Mouse (Mus musculus): ENCODE results near the gene Vwc2l. TPM values are rescaled to one million over a fixed set of nuclear protein-coding genes. Genes with fewer than 3 reads are reported as not detected.
A peak's percentile ranks its signal among the peaks of the same experiment; 100 is the strongest.

Vwc2l gene
- not detected for total RNA-seq (2021)
- long read RNA-seq, experiment 1: 0 reads
- long read RNA-seq, experiment 2: 0 reads

DNA sequence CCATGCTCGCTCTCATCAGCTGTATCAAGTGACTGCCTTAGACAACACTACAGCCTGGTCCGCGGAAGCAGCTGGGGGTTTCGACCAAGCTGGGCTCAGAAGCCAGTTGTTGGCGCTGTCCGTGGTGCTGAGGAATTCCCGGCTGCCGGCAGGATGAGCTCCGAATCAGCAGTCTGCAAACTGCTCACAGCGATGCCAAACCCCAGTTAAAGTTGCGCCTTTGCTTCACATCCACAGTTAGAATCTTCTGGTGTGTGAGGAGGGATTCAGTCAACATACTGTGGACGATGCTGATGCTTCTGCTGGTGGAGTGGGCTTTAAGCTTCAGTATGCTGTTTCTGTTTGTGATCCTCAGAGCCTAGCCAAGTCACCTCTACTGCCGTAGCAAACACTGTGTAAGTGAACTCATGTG lies at the start of gene Vwc2l:
Vwc2l (plus strand) TSS at position 61 of the 412 bp plus-strand sequence.
- intact Hi-C loops (cut with DNase I): no loop called here
- DNase-seq: peak; percentile 68 to 81

DNA sequence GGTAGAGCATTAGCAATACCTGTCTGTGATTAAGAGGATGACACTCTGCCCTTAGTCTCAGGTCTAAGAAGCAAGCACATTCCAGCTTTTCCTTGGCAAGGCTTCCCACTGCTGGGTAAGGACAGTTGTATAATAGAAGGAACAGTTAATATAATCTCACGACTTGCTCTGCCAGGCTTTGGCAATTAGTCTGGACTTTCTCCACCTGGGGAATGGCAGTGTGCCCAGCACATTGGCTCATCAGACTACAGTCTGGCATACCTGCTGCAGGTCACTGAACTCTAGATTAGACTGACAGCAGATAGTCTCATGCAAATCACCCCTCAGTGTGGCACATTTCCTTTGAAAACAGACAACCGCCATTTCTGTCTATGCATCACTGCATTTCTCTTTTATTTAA lies 33.0 kb upstream of the Vwc2l start:
- intact Hi-C loops (cut with DNase I): no loop called here
- DNase-seq: peak in 1 of 2 experiments; percentile 1

DNA sequence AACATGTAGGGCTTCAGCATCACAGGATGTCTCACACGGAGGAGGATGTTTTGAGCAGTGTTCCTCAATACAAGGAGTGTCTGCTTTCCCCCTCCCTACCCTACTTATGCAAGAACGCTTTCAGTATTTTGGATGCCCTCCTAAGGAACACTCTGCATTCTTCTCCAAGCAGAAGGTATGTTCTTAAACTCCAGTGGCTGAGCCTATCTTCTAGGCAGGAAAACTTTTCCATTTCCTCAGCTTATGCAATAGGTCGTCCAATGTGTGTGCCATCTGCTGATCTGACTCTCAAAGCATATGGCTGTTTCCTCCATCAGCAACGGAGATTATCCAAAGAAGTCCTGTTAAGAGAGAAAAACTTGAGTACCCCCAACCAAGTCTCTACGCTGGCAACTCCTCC lies 25.2 kb upstream of the Vwc2l start:
- intact Hi-C loops (cut with DNase I): no loop called here
- DNase-seq: no peak

DNA sequence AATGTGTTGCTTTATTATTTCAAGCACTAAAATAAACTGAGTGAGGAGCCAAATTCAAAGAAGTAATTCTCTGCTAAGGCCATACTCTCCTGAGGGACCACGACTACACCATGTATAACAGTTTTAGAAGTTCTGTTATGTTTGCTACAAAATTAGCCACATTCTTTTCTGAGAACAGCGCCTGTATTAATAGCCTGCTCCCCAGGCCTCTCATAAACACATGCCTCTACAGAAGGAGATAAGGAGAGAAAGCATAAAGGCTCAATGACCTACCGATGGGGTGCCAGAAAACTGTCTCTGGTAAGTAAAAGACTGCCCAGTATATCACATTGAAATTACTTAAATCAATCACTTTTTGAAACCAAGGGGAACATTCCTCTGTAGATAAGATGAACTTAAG lies 21.6 kb upstream of the Vwc2l start:
- DNase-seq: no peak
- intact Hi-C loops (cut with DNase I): no loop called here

DNA sequence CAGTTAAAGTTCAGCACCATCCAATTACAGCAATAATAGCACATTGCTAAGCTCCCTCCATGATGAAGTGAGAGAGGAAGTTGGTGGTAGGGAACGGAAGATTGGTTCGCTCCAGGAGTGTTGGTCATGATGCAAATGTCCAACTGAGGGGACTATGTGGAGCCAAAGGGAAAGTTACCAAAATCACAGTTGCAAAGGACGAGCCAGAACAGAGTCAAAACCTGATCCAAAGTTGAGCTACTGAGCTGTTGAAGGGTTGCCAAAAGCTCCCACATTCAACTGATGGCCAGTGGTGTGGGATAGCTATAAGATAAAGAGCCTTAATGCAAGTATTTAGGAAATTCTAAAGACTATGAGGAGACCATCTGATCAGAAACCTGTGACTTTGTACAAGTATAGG lies 19.7 kb upstream of the Vwc2l start:
- no peak for DNase-seq

DNA sequence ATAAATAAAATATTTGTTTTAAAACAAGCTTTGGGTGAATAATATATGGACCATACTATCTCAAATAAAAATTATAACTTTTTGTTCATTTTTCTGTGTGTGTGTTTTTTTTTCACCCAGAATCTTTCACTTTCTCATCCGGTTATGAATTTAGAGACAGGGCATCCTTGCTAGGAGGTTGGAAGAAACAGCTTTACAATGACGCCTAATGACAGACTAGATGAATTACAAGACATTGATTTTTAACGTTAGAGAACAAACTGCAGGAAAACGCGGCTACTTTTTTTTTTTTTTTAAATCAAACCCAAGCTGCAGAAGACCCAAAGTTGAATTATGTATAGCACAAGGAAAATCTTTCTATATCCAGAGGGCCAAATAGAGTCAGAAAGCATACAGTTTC lies 470 bp upstream of the Vwc2l start:
- intact Hi-C loops (cut with DNase I): no loop called here

More for the DNA sequence above, 19.7 kb upstream of the Vwc2l start:
- intact Hi-C loops (cut with DNase I): no loop called here

DNA sequence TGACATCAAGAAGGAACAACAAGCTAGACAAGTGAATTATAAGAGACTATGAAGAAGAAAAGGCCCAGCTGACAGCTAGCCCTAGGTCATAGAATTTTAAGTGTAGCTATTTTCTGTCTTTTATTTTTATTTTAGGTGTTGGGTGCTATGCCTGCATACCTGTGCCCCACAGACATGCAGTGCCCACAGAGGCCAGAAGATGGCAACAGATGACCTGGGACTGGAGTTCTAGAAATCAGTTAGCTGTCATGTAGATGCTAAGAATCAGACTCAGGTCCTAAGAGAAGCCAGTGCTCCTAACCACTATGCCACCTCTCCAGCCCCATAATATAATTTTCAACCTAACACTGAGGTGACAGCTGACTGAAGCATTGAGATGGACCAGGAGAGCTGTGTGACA lies 61.6 kb downstream of the Vwc2l start:
- intact Hi-C loops (cut with DNase I): no loop called here
- DNase-seq: peak in 1 of 2 experiments; percentile 2

More for the DNA sequence above, 470 bp upstream of the Vwc2l start:
- no peak for DNase-seq

DNA sequence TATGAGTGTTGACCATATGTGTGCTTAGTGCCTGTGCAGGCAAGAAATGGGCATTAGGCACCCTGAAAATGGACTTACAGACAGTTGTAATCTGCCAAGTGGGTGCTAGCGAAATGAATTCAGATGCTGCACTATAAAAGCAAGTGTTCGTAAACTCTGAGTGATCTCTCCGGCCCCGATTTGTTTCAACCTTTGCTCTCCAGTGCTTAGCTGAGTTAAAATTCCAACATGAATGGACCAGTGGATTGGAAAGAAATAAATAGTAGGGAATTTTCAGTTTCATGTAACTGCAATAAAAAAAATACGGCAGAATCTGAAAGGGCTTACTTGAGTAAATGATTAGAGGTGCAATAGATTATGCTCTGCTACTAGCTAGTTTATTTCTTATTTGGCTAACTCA lies 66.1 kb downstream of the Vwc2l start:
- intact Hi-C loops (cut with DNase I): no loop called here
- DNase-seq: no peak

DNA sequence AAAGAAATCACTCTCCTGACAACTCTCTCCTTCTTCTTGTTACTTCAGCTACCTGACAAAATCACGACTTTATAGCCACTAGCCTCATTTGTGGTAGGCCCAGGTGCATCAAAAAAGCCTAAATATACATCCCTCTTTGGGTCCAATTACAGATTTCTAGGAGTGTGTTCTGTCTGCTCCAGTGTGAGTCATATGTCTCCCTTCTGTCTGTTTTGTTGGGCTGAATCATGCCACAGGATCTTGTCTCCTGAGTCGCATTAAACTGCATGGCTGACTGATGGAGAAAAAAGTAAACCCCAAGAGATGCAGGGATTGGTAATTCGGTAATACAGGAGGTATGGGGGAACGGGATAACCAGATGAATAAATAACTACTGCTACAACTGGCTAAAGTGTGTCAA lies 69.6 kb downstream of the Vwc2l start:
- intact Hi-C loops (cut with DNase I): no loop called here

DNA sequence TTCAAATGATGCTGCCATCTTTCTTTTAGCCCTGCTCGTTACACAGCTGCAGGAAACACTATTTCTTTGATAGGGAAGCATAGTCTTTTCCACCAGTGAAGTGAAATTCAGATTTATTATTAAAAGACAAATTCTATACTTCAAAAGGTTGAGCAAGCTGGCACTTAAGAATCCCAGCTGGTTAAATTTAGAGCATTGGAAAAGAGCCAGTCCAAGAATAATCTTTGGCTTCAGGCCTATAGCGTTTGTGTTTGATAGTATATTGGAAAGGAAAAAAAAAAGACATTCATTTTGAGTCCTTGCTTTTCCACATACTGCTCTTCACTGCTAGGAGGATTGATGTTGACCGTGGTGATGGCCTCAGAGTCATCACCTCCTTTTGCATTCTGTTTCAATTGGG lies 77.9 kb downstream of the Vwc2l start:
- intact Hi-C loops (cut with DNase I): no loop called here
- no peak for DNase-seq

More for the DNA sequence above, 69.6 kb downstream of the Vwc2l start:
- no peak for DNase-seq

DNA sequence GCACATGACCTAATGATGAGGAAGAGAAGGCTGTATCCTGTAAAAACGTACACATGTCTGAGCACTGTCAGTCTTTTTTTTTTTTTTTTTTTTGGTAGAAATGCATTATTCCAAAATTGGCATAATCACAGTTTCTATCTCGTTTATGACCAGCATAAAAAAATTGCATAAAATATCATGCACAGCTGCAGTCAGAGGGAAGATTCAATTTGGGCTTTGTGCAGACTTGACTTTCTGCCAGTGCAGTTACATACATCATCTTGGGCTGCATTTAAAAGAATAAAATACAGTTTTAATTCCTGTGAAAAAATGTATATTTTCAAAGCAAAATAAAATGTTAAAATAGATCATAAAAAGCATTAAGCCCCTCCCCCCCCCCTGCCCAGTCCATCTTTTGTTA lies 97.6 kb downstream of the Vwc2l start:
- DNase-seq: no peak
- intact Hi-C loops (cut with DNase I): no loop called here

DNA sequence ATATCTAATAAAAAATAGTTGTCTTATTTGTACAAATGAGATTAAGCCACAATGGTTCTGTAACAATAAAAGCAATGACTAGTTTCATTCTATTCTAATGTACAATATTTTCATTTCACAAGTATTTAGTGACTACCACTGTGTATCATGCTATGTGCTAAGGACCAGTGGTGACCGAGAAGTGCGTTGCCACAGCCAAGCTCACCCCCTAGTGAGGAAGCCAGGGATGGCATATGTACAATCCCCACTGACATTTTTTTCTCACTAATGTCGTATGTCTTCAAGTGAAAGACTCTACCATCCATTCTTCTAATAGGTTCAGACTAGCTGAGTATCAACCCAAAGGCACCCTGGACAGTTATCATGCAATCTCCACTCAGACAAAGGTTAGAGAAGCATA lies 107.7 kb downstream of the Vwc2l start:
- intact Hi-C loops (cut with DNase I): no loop called here

DNA sequence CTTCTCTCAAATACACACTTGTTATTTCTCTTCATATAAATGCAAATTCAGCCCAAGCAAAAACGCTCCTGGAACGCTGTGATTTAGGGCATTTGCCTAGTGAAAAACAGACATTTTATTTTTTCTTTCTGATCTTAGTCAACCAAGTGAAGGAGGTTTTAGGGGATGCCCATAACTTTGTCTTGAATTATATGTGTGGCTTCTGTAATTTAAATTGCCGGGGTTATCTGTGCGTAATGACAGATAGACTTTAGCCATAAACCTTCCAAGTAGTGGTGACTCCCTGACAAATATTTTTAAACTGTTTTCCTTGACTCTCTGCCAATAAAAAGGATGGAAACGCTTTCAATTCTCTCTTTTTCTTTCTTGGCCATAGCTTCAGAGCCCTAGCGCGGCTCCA lies 116.7 kb downstream of the Vwc2l start:
- DNase-seq: no peak
- intact Hi-C loops (cut with DNase I): no loop called here

More for the DNA sequence above, 107.7 kb downstream of the Vwc2l start:
- no peak for DNase-seq

DNA sequence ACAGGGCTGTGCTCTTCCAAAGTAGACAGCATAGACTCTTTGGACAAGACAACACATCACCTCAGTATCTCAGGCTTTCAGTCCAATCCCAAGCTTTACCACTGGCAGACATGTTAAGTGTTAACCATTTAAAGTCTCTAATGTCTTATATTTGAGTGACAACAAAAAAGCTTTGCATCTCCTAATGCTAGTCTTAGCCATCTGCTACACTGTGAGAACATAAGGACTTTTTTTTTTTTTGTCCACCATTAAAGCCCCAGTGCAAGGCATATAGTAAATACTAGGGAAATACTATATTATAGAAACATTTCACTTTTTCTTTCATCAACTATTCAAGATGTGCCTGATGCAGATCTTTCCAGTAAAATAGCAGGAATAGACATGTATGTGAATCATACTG lies 119.8 kb downstream of the Vwc2l start:
- intact Hi-C loops (cut with DNase I): no loop called here
- DNase-seq: no peak

DNA sequence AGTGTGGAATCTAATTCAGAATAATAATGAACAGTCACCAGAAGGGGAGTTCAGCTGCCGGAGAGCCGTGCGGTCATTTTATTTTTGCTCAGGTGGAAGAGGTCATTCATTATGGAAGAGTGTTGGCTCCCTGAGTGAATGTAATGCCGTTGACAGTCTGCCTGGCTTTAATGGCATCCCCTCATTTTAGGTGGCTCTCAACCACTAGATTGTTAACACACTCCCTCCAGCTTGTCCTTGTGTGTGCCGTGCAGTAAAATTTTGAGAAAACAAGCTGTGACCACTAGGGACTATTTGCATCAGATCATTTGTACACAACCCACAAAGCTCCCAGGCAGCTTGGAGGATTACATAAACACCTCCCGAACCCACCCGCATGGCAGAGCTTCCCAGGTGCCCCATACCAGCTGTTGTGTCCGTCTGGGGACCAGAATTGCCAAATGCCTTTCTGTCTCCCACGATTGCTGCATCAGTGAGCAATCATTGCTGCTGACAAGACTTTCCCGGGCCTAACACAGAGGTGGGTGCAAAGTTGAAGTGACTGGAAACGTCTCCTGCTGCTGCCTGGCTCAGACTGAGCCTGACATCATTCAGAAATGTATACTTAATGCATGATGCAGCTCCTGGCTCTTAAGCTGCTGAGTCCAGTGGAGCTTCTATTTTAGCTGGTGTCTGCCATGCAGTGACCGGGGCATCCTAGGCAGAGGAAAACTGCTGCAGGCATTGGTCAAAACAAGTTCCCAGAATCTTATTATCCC lies 126.3 kb downstream of the Vwc2l start:
- DNase-seq: no peak

DNA sequence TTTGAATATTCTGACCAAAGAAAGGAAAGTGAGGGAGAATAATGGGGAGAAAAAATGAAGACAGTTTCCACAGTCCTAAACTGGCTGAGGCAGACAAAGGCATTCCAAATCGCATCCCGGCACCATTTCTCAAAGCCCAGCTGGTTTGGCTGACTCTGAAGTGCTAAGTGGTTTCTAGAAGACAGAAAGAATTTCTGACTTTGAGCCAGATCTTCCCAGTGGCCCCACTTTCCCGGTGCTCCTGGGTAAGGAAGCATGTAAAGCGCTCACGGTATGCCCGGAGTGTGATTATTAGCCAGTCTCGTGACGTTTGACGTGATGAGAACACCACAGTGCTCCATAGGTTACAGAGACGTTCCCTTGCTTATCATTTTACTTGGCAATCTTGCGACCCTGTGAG lies 127.9 kb downstream of the Vwc2l start:
- peak in 1 of 2 experiments; percentile 2 for DNase-seq
- intact Hi-C loops (cut with DNase I): no loop called here

More for the DNA sequence above, 126.3 kb downstream of the Vwc2l start:
- intact Hi-C loops (cut with DNase I): no loop called here

DNA sequence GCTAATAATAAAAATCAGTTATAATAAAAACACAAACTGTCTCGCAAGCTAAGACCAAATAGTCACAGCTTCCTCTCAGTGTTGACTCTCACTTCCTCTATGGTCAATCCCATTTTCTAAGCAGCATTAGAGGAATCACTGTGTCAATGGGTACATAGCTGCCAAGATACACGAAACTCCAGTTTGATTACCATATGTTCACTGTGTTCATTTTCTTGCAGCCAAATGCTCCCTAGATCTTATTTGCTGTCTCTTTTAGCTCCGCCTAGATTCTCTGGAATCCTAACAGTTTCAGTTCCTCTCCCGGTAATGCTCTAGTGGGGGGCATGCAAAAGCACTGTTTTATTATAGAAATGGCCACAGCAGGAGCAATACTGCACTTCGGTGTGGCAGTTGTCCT lies 130.4 kb downstream of the Vwc2l start:
- intact Hi-C loops (cut with DNase I): no loop called here
- DNase-seq: no peak

DNA sequence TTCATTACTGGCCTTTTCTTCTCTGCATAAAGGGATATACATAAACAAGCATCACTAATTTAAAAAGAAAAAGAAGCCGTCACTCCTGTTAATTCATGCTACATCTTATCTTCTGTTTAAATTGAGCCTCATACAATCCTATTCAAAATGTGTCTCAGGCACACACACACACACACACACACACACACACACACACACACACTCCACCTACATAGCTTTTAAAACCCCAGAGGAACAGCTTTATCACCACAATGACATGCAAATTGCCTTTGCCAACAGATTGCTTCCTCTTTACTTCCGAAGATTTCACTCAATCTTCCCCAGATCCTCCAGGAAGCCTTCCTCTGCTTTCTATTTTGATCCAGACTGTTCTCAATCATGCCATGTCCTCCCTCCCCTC lies 136.2 kb downstream of the Vwc2l start:
- DNase-seq: no peak
- intact Hi-C loops (cut with DNase I): no loop called here

DNA sequence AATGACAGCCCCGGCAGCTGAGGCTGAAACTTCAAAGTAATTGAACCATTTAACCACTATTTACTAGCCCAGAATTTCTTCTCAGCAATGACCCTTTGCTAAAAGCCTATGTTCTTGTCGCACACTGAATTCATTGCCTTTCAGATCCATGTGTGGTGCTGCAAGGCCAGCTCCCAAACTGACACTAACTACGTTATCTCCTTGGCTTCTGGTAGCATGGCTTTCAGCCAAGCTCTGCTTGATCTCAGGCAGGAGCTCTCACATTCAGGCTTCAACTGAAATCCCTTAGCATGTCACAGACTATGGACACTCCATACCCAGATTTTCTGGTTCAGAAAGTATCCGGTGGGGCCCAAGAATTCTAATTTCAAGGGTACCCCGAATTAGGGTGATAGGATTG lies 140.6 kb downstream of the Vwc2l start:
- peak; percentile 45 to 69 for DNase-seq
- intact Hi-C loops (cut with DNase I): no loop called here

DNA sequence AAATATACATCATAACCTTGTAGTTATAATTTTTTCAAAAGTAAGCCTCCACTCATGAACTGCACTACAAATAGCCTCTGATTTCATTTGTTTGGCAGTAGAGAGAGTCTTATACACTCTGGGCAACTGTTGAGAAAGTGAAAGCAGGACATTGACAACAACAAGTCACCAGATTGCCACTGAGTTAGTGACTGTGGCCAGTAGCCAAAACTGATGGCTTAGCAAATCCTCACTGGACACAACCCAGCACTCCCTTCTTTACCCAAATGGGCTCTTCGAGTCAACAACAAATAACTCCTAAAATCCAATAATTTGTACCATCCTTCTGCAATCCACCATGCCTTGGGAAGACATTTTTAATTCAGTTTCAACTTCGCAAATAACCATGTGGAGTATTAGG lies 155.0 kb downstream of the Vwc2l start:
- no peak for DNase-seq
- intact Hi-C loops (cut with DNase I): no loop called here

DNA sequence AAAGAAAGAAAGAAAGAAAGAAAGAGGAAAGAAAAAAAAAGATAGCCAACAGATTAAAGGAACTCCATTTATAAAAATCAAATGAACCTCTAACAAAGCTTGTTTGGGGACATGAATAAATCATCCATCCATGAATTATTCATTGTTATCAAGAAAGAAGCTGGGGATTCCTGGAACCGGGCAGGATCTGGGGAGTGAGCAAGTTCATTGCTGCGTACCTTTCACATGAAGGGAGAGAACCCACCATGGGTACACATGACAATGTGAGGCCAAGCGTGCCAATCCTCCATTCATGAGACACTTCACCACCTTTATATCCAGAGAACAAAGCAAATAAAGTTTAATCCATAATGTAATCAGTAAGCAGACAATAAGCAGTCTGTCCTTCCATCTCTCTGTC lies 155.8 kb downstream of the Vwc2l start:
- intact Hi-C loops (cut with DNase I): no loop called here
- DNase-seq: no peak

DNA sequence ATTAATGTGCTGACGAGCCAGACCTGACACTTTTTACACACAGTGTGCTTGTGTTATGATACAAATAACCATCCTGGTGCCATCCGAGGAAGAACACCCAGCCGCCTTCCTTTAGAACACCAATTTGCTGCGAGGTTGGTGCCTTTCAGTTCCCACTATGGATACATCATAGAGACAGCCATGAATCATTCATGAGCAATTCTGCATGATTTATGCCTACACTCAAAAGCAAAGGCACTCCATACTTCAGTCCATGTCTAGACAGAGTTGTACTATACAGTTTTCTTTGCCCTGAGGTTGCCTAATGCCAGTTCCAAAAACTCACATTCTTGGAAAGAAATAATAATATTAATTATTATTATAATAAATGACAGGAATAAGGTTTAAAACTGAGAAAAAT lies 158.6 kb downstream of the Vwc2l start:
- intact Hi-C loops (cut with DNase I): no loop called here
- DNase-seq: no peak

DNA sequence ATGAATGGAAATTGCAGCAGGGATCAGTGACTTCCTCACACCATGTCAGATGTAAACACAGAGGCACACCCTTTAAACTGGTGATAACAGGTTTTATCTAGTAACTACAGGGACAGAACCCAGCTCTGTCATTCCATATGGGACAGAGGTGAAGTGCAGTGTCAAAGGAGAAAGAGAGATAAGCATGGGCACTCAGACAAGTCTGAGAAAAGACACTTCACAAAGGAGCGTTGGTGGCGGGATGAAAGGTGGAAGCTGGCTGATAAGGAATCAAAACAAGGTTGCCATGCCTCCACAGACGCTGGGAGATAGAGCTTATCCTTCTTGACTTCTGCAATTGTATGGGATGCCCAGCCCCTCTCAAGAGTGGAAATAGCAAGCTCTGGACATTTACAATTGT lies 176.8 kb downstream of the Vwc2l start:
- intact Hi-C loops (cut with DNase I): no loop called here

More for the DNA sequence above, 176.8 kb downstream of the Vwc2l start:
- no peak for DNase-seq
